Mouse (Mus musculus) left cerebral cortex, adult 2 months (tissue): ENCODE measurements around the gene Dstyk. TPM values are rescaled to one million over a fixed set of nuclear protein-coding genes. Genes with fewer than 3 reads are reported as not detected.

Experiments used
- DNase-seq, 2 experiments: peaks; one replicate each; pipeline ENCODE4 v3.0.0; 2021 to 2022; ENCODE audit warnings: low spot score in 2 of 2, mixed read lengths in 1 of 2; ENCODE audit errors: extremely low spot score in 1 of 2
- H3K27ac ChIP-seq: fragments of 200-600 bp; 2 replicates; pipeline ENCODE4 v1.8.1; 2022
- H3K4me3 ChIP-seq: fragments of 200-600 bp; 2 replicates; pipeline ENCODE4 v1.8.1; 2022
- CTCF ChIP-seq: fragments of 200-600 bp; IDR thresholded peaks from 2 replicates; pipeline ENCODE4 v1.8.1; 2022; ENCODE audit warnings: antibody characterized with exemption, mild to moderate bottlenecking, moderate library complexity
- intact Hi-C: fragments of 180-260 bp; cut with DNase I; formaldehyde crosslinking; loops from one replicate; pipeline ENCODE4 v1.15.1; 2025
- long read RNA-seq, 2 experiments: library from polyadenylated mRNA; stranded (forward); transcript quantifications; one replicate each; pipeline ENCODE4 v2.0.0; 2021; ENCODE audit warnings: borderline mapping rate in 2 of 2
- total RNA-seq, 2 experiments: library from RNA; stranded (reverse); gene quantifications; 2 replicates each; pipeline ENCODE4 v1.2.3; 2021

Dstyk gene
- total RNA-seq, result 10 to 100 TPM; 44.9 to 45.5 TPM
- long read RNA-seq, experiment 1, full-length matches to known transcripts, result 17 of 27 reads
- long read RNA-seq, experiment 1, partial matches to known transcripts, result 6 of 27 reads
- long read RNA-seq, experiment 1, other reads (novel, unspliced or antisense), result 4 of 27 reads
- long read RNA-seq, experiment 2, full-length matches to known transcripts, result 23 of 32 reads
- long read RNA-seq, experiment 2, partial matches to known transcripts, result 3 of 32 reads
- long read RNA-seq, experiment 2, other reads (novel, unspliced or antisense), result 6 of 32 reads

GRCm38 (mm10) chr1:132417319-132418251, at the start of gene Dstyk:
Dstyk (plus strand) TSS chr1:132417555.
- peak within 1 kb of the TSS; percentile 95 for H3K27ac ChIP-seq
- TF ChIP-seq CTCF, result peak; percentile 55
- intact Hi-C loops, result loop anchor here (1.0 to 2.0 kb wide), 2 partner anchors 26 to 51 kb away; partner anchors contain the start of gene Tmcc2
- H3K4me3 ChIP-seq, result peak within 1 kb of the TSS; percentile 95
- DNase-seq, result peak; percentile 86 to 91

- intact Hi-C loops, result loop anchor here (1.0 to 2.0 kb wide), 3 partner anchors 22 to 109 kb away; partner anchors contain the start of genes Dstyk and Rbbp5
- no peak overlapping the region for H3K4me3 ChIP-seq
- peak; percentile 90 for TF ChIP-seq CTCF
- DNase-seq, result peak; percentile 84
- H3K27ac ChIP-seq, result no peak overlapping the region
These were observed 49.5 kb upstream of the Dstyk start for GRCm38 (mm10) chr1:132367692-132368506.

- no peak for DNase-seq
- intact Hi-C loops, result no loop called here
- H3K27ac ChIP-seq, result peak overlapping the region; percentile 51
- no peak for TF ChIP-seq CTCF
- H3K4me3 ChIP-seq, result no peak overlapping the region
These were observed 46.6 kb upstream of the Dstyk start for GRCm38 (mm10) chr1:132370681-132371173.

- H3K4me3 ChIP-seq, result no peak overlapping the region
- intact Hi-C loops, result no loop called here
These were observed 45.9 kb upstream of the Dstyk start for GRCm38 (mm10) chr1:132371298-132372081.

GRCm38 (mm10) chr1:132372354-132372753, 45.0 kb upstream of the Dstyk start:
- TF ChIP-seq CTCF, result no peak
- no peak for DNase-seq
- H3K4me3 ChIP-seq, result no peak overlapping the region
- H3K27ac ChIP-seq, result peak overlapping the region; percentile 44; the same call in 1 of the 2 replicates
- intact Hi-C loops, result no loop called here

More at GRCm38 (mm10) chr1:132371298-132372081, 45.9 kb upstream of the Dstyk start:
- no peak for DNase-seq
- no peak for TF ChIP-seq CTCF
- H3K27ac ChIP-seq, result peak overlapping the region; percentile 44; the same call in 1 of the 2 replicates

GRCm38 (mm10) chr1:132372896-132373534, 44.3 kb upstream of the Dstyk start:
- TF ChIP-seq CTCF, result no peak
- intact Hi-C loops, result no loop called here

GRCm38 (mm10) chr1:132374140-132374872, 43.0 kb upstream of the Dstyk start:
- intact Hi-C loops, result no loop called here
- no peak overlapping the region for H3K4me3 ChIP-seq
- DNase-seq, result no peak
- peak overlapping the region; percentile 42; the same call in 1 of the 2 replicates for H3K27ac ChIP-seq
- no peak for TF ChIP-seq CTCF

More at GRCm38 (mm10) chr1:132372896-132373534, 44.3 kb upstream of the Dstyk start:
- Histone ChIP-seq H3K27ac (peak overlapping the region; percentile 44; the same call in 1 of the 2 replicates), H3K4me3 (no peak overlapping the region)
- no peak for DNase-seq

GRCm38 (mm10) chr1:132374873-132375244, 42.5 kb upstream of the Dstyk start:
- intact Hi-C loops, result no loop called here
- peak overlapping the region; percentile 42 for H3K27ac ChIP-seq
- TF ChIP-seq CTCF, result no peak
- DNase-seq, result no peak
- no peak overlapping the region for H3K4me3 ChIP-seq

GRCm38 (mm10) chr1:132375256-132375655, 42.1 kb upstream of the Dstyk start:
- no peak overlapping the region for H3K4me3 ChIP-seq
- DNase-seq, result no peak
- intact Hi-C loops, result no loop called here
- H3K27ac ChIP-seq, result peak overlapping the region; percentile 64
- TF ChIP-seq CTCF, result no peak
